Mouse (Mus musculus) right cerebral cortex, adult 2 months (tissue): ENCODE measurements around the gene Nufip2.
"Not testable (repeated sequence)": the region's sequence is repeated elsewhere in the genome, so short reads cannot be mapped to it uniquely, and the experiment has no call there.

ENCODE experiments used
- DNase-seq, 2 experiments: peaks; one replicate each; pipeline ENCODE4 v3.0.0; 2021 to 2022; ENCODE audit warnings: low spot score in 2 of 2

Nufip2 gene

GRCm38 (mm10) chr11:77713736-77714135 lies 27.8 kb downstream of the Nufip2 start:
- DNase-seq, result no peak

- no peak for DNase-seq
Observed at GRCm38 (mm10) chr11:77719055-77719454, 33.1 kb downstream of the Nufip2 start.

- DNase-seq, result no peak
Observed at GRCm38 (mm10) chr11:77721389-77721788, 35.4 kb downstream of the Nufip2 start.

- DNase-seq, result no peak
Observed at GRCm38 (mm10) chr11:77724766-77725165, 38.8 kb downstream of the Nufip2 start.

- no peak for DNase-seq
Observed at GRCm38 (mm10) chr11:77725183-77725582, 39.2 kb downstream of the Nufip2 start, which contains the start of gene Cryba1. Gene Cryba1, minus strand, starts transcription at chr11:77725283.

GRCm38 (mm10) chr11:77728587-77728986 lies 42.6 kb downstream of the Nufip2 start:
- no peak for DNase-seq

- peak; percentile 90 to 92 for DNase-seq
Observed at GRCm38 (mm10) chr11:77737289-77737688, 51.3 kb downstream of the Nufip2 start.

- DNase-seq, result no peak
Observed at GRCm38 (mm10) chr11:77738555-77738954, 52.6 kb downstream of the Nufip2 start.

- DNase-seq, result peak in 1 of 2 experiments; percentile 13
Observed at GRCm38 (mm10) chr11:77743966-77744365, 58.0 kb downstream of the Nufip2 start.

- DNase-seq, result no peak
Observed at GRCm38 (mm10) chr11:77746652-77747051, 60.7 kb downstream of the Nufip2 start.

GRCm38 (mm10) chr11:77747103-77747502 lies 61.1 kb downstream of the Nufip2 start:
- not testable (repeated sequence) for DNase-seq

- DNase-seq, result no peak
Observed at GRCm38 (mm10) chr11:77748996-77749395, 63.0 kb downstream of the Nufip2 start.

- DNase-seq, result no peak
Observed at GRCm38 (mm10) chr11:77752525-77752924, 66.6 kb downstream of the Nufip2 start.

GRCm38 (mm10) chr11:77753469-77753868 lies 67.5 kb downstream of the Nufip2 start:
- no peak for DNase-seq

GRCm38 (mm10) chr11:77760031-77760430 lies 74.1 kb downstream of the Nufip2 start:
- no peak for DNase-seq

GRCm38 (mm10) chr11:77762783-77763672 lies 77.1 kb downstream of the Nufip2 start, which contains the start of gene Myo18a:
Gene Myo18a, plus strand, starts transcription at chr11:77763246.
- peak; percentile 75 to 83 for DNase-seq

GRCm38 (mm10) chr11:77763673-77764340 lies 77.9 kb downstream of the Nufip2 start:
- DNase-seq, result peak; percentile 47 to 51

- DNase-seq, result peak; percentile 66 to 70
Observed at GRCm38 (mm10) chr11:77764694-77765458, 78.9 kb downstream of the Nufip2 start.

GRCm38 (mm10) chr11:77765459-77765777 lies 79.5 kb downstream of the Nufip2 start:
- peak; percentile 9 to 17 for DNase-seq

- DNase-seq, result peak; percentile 57 to 60
Observed at GRCm38 (mm10) chr11:77766351-77767001, 80.5 kb downstream of the Nufip2 start.

- DNase-seq, result no peak
Observed at GRCm38 (mm10) chr11:77769496-77769895, 83.5 kb downstream of the Nufip2 start.

GRCm38 (mm10) chr11:77770346-77770745 lies 84.4 kb downstream of the Nufip2 start:
- DNase-seq, result no peak
